Mouse (Mus musculus): ENCODE measurements at regions not wholly inside any gene's neighbourhood (a gene's known extent, or its start where the extent isn't known, plus 50 kb on each side); places are given as distances from the start of the nearest gene placed in this dataset.

DNA sequence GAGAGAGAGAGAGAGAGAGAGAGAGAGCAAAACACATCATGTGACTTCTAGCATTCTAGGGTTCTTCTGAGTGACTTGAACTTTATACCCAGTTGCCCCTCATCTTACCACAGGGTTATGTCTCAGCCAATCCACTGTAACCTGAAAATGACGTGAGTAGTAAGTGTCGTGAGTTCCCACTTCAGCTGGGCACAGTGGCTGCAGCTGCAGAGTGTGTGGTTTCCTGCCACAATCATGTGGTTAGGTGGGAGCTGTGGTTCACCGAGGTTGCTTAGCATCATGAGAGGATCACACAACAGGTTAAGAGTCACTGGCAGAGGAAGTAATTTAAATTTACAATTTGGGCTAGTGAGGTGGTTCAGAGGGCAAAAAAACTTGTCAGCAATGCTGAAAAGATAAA, 253.1 kb upstream of the Xylt1 start:
- no peak for DNase-seq

- DNase-seq: no peak
These were observed 245.9 kb upstream of the Xylt1 start for GRCm38 (mm10) chr7:117134869-117135268.

DNA sequence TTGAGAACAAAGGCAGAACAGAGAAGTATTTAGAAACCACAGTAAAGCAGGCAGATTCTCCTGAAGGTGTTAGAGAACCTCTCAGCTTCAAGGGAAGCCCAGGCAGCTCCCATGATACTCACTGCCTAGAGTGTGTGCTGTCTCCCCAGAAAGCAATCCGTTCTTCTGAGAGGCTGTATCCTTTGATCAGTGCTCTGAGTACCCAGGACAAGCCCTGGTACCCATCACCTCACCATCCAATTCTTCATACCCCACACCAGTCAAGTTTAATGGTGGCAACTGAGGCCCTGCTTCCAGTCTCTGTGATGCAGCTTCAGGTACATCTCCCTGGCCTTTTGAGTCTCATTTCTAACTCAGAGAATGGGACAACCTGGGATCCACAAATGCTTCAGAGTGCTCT, 242.1 kb upstream of the Xylt1 start:
- DNase-seq: no peak

GRCm38 (mm10) chr7:117139245-117139970, 241.4 kb upstream of the Xylt1 start:
- DNase-seq: peak; percentile 61 to 71

DNA sequence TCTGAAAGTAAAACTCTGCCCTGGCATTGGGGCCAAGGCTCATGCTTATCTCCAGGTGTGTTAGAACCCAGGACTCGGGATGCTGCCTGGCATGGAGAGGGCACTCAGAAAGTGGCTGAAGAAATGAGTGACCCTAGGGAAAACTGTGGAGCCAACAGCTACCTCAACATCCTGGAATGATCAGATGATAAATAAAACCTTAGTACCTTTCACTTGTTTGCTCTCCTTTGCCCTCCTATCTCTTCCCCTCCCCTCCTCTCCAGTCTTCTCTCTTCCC, 240.9 kb upstream of the Xylt1 start:
- DNase-seq: no peak

GRCm38 (mm10) chr7:117146809-117147208, 234.0 kb upstream of the Xylt1 start:
- no peak for DNase-seq

DNA sequence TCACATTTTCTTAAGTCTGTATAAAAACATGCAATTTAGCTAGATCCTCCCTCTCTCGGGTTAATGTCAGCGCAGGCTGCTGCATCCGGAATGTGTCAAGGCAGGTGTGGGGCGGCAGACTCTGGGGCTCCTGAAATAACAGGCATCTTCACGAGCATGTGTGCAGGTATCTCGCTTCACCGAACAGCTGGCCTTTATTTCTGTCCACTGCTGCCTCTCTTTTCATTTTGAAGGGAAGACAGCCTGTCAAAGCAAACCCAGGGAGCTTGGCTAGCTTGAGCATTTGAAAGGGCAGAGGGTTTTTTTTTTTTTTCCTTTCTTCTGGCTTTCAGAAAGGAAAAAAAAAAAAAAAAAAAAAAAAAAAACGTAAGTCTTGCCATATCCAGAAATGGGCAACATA, 230.4 kb upstream of the Xylt1 start:
- no peak for DNase-seq

DNA sequence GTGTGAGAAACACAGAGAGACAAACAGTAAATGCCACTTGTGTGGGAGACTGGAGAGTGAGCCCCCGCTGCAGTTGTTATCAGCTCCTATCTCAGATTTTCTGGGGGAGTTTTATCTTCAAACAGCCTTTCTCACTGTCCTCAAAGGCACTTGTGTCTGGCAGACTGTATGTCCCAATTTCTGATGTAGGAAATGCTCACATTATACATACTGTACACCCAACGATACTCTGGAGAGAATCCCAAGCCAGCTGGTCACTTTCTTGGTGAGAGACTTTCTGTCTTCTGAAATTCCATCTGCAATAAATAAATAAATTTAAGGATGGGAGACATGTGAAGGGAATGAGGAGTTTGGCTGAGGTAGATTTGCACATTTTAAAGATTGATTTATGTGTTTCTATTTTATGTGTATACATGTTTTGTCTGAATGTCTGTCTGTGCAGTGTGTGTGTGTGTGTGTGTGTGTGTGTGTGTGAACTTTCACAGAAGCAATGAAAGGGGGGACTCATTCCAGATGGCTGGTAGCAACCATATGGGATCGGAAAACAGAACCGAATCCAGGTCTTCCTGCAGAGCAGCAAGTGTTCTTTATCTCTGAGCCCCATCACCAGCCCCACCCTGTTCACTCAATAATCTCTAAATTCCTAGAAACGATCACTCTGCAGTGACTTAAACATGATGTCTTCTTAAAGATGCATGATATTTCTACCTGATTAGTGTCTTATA, 226.8 kb upstream of the Xylt1 start:
- DNase-seq: no peak

- DNase-seq: no peak
These were observed 219.4 kb upstream of the Xylt1 start for GRCm38 (mm10) chr7:117161193-117161908.

DNA sequence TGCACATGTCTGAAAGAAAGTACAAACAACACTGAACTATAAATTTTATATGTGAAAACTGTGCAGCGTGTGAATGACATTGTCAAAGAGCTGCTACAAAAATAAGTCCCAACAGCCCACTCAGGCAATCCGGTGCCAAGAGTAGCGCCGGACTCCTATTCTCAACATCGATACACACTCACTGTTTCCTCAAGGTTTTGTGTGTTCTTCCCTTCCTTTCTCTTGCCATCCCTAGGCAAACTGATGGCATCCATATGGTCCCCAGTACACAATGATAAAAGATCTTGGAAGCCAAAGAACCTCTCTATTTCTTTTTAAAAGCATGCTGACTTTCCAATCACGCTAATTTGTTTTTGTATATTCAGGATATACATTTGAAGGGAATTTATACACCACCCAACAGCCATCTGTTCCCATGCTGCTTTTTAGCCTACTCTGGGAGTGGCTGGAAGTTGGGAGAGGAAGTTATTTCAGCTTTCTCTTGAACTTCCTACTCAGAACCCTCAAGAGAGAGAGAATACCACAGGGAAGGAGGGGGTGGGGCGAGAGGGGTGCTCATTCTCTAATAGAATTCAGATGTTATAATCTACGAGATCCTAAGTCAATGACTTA, 205.9 kb upstream of the Xylt1 start:
- DNase-seq: no peak

- no peak for DNase-seq
These were observed 196.8 kb upstream of the Xylt1 start for GRCm38 (mm10) chr7:117184011-117184410.

DNA sequence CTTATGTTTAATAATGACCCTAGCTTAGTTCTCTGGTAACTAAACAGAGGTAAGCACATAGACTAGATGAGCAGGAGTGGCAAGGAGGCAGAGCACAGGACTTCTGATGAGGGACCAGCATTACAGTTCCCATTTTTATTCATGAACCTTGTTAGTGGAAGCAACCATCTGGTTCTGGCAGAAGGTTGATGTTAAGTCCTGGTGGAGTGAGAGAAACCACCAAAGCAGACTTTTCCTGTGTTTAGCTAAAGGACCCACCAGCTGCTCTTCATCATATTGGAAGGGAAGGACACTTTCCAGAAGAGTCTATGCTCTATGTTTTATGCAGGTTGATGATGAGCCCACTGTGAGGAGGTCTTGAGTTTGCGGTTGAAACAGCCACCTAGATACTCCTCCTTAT, 194.9 kb upstream of the Xylt1 start:
- DNase-seq: no peak

- DNase-seq: no peak
These were observed 184.2 kb upstream of the Xylt1 start for GRCm38 (mm10) chr7:117196611-117197010.

DNA sequence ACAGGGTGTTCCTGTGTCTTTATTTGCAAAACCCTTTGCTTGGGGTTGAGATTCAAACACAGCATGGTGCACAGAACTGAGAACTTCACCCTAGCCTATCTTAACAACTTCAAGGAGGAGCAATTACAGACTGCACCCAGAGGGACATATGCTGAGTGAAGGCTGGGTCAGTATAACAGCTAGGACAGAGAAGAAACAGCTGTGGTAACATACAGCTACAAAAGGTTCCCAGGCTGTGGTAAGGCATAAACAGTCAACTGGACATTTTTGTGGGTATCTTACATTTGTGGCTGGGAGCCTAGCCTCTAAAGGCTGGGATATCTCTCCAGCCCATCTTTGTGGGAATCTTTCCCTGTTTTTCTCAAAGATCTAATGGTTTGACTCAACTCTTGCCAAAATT, 154.5 kb upstream of the Xylt1 start:
- peak in 1 of 2 experiments; percentile 3 for DNase-seq

GRCm38 (mm10) chr7:117229619-117230018, 151.2 kb upstream of the Xylt1 start:
- no peak for DNase-seq

- DNase-seq: no peak
These were observed 124.0 kb upstream of the Xylt1 start for GRCm38 (mm10) chr7:117256819-117257218.

- no peak for DNase-seq
These were observed 122.2 kb upstream of the Xylt1 start for GRCm38 (mm10) chr7:117258557-117258956.

DNA sequence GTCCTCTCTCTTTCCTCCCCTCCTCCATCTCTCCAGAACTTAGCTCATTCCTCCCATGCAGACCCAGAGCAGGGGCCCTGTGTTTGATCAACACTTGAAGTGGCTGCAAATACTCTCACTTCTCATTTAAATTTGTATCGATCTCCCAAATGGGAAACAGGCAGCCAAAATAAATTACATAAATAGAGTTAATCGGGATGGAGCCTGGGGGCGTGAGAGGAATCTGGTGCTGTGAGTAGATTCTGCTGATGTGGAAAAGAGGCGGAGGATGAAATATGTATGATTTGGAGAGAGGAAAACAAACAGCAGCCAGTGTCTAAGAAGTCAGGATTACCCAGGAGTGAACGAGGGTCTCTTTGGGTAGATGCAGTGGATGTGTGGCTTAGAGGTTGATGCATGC, 121.6 kb upstream of the Xylt1 start:
- DNase-seq: no peak

DNA sequence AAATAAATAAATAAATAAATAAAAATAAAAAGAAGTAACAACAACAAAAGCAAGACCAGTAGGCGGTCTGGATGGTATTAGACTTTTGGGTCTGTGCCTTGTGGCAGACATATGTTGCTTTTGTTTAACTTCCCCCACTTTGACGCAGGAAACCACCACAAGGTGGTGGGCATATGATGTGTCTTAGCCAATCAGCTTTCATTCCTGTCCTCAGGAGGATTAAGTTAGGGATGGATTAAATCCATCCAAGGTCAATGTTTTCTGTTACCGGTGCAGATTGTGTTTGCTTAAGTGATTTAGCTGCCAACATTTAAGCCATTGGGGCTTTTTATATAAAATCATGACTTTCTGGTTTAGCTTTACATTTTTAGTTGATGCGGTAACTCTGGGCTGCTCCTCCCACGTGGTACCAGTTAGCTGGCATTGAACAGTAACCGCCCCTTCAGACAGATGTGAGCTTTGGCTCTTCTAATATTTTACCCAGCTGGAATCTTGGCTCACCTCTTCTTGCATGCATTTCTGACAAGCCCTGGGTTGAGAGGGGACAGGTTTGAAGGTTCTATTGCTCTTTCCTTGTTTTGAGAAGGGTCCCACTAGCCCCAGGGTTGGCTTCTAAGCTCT, 121.0 kb upstream of the Xylt1 start:
- no peak for DNase-seq

DNA sequence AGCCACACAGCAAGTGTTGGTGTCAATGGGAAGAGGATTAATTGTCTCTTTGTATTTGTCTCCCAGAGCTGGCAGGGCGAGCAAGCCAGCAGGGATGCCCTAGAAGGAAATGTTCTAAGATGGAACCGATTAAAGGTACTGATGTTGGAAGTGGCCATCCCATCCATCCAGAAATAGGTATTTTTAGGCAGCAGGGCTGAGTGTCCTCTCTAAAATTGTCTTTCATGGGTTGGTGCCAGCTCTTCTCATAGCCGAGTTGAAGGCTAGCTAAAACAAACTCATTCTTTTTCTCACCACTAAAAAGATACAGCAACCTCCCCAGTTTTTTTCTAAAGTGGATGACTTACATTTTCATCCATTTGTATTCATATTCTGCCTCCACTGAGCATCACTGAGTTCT, 120.2 kb upstream of the Xylt1 start:
- DNase-seq: no peak

DNA sequence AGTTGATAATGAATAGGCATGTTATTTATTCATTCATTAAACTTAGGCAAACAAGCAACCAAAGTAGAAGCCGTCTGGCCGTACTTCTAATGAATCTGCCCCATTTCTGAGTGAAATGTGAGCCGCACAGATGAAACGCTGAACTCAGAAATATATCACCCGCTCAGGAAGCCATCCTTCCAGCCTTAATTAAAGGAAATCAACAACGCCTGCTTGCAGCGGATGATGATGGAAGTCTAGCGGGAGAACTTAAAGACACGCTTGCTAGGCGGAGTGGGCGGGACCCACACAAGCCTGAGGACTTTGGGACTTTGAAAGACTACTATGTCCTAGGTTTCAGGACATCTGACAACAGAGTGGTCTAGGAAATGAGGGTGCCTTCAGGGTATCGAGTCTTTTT, 117.7 kb upstream of the Xylt1 start:
- DNase-seq: peak; percentile 6 to 14

DNA sequence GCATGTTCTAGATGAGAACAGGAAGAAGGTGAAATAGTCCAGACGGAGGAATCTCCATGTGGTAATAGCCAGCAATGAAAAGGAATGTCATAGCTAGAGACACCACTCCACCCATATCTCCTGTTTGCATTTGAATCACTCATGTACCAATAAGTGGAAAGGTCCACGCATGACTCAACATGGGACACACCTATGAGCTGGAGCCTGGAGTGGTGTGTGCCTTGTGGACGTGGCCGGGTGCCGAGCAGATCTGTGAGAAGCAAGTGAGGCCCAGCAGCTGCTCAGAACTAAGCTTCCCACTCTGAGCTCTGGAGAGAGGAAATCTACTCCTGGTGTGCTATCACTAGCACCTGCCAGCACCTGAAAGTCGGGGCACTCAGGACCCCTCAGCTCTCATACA, 116.4 kb upstream of the Xylt1 start:
- DNase-seq: no peak

DNA sequence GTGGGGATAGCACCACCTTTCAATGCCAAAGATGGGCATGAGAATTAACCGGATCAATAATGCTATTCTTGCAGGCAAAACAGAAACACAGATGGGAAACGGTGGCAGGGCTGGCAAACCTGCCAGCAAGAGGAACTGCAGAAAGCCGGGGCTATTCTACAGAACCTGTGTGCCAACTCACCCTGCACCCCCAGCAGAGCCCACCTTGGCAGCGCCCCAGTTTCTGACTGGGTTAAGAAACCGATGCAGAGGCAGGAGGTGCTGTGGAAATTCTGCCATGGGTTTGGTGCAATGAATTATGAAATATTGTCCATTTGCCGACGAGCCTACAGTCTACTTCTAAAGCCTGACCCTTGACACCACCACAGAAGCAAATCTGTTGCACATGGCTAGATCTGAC, 112.7 kb upstream of the Xylt1 start:
- no peak for DNase-seq
